Mouse (Mus musculus): Measurements from ENCODE around the gene Nelfcd.

The Nelfcd gene

DNA sequence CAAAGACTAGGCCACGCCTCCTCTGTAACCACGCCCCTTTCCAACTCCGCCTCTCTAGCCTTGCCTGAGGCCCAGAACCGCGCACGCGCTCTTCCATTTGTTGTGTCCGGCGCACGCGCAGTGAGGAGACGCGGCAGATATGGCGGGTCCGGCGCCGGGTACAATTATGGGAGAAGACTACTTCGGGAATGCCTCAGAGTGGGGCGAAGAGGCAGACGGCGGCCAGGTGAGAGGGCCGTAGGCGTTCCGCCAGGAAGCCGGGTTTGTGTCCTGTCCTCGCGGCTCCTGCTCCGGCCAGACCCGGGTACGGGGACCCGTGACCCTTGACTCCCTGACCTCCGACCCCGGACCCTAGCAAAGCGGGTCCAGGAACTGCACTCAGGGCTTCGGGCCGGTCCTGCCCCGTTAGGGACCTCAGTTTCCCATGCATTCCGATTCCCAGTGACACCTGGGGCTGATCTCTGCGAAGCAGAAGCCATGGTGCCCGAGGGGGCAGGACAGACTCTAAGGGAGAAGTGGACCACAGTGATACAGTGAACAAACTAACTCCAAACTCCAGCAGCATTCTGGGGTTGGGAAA, at the start of gene Nelfcd:
Nelfcd (plus strand) TSS at position 74 of the 580 bp plus-strand sequence.
- DNase-seq: peak; percentile 93 to 97

DNA sequence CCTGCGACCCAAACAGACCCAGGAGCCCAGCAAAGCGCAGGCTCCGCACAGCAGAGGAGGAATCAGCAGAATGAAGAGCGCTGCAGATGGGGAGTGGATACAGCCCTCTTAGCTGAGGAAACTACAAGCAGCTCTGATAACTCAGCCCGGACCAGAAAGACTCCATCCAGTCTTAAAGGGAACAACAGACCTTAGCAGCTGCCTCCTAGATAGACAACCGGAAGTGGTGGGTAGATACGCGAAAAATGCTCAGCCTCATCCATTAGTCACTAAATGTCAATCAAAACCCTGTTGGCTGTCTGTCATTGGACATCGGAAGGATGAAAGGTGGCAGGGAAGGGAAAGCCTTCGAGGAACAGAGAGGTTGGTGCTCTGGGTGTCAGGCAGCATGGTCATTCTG, 49.0 kb upstream of the Nelfcd start:
- DNase-seq: no peak

DNA sequence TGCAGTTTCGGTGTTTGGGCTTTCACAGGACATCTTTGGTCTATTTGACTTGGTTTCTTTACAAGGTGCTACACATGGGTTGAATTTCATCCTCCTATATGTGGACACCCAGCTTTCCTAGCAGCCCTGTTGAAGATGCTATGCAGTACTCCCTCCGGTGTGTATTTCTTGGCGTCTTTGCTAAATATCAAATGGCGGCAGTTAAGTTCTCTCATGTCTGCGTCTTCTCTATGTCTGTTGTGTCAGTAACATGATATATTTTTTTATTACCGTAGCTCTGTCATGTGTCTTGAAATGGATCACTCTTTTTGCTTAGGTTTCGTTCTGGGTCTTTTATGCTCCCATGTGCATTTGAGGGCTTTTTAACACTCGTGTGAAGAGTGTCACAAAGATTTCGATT, 34.6 kb upstream of the Nelfcd start:
- DNase-seq: no peak

DNA sequence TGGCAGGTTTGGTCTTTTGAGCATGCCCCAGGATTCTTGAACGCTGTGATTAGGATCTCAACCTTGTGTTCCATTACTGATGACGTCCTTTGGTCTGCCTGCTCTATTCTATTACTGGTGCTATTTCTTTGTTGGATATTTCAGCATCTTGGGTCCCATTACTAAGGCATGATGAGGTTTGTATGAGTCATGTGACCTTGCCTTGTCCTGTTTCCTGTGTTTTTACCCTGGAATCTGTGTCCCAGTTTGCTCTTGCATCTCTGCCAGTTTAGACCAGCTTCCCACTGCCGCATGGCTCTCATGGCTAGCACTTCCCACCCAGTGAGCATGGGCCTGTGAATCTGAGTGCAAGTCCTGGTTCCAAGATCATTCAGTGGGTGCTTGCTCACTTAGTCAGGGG, 23.7 kb upstream of the Nelfcd start:
- DNase-seq: no peak

DNA sequence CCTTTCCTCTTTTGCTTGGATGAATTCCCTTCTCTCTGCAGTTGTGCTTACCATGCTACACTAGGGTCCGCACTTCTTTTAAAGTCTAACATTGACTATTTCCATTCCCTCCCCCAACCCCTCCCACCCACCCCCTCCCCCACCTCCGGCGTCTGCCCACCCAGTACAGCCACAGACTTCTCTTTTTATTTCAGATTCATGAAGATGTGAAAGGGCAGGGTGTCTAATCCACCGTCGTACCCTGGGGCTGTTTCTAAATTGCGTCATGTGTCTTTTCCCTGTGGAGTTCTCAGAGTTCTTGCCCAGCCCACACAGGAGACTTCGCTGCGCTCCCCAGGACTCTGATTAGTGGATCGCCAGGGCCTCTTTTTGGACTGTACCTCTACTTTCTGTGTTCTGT, 23.1 kb upstream of the Nelfcd start:
- DNase-seq: no peak

DNA sequence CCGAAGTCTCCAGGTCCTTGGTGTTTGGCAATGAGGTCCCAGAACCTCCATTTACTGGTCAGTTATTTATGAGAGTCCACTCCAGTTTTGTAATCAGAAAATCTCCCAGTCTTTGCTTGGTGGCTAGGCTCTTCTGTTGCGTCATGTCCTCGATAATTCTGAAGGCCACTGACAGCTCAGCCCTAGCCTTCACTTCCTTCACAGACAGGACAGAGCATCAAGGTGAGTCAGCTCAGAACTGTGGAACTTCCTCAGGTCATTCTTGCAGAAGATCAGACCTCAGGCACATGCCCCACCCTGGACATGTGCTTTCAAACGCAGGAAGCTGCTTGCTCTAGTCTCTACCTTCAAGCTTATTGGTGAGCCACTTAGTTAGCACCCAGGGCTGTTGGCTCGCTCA, 22.2 kb upstream of the Nelfcd start:
- no peak for DNase-seq

DNA sequence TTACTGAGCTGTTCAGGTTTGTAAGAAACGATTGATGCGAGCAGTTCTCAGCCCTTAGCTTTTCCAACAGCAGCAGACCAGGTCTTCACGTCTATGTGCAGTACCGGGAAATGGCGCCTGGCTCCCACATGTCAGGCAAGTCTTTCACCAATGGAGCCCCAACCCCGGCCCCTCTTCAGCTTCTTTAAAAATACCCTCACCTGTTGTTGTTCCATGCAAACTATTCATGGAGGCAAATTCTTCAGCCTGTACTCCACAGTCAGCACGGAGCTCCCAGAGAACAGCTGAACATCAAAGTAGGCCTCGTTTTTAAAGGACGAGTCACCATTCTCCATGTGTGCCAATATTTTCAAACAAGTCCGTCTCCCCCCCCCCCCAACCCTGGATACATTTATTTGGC, 19.0 kb upstream of the Nelfcd start:
- no peak for DNase-seq

DNA sequence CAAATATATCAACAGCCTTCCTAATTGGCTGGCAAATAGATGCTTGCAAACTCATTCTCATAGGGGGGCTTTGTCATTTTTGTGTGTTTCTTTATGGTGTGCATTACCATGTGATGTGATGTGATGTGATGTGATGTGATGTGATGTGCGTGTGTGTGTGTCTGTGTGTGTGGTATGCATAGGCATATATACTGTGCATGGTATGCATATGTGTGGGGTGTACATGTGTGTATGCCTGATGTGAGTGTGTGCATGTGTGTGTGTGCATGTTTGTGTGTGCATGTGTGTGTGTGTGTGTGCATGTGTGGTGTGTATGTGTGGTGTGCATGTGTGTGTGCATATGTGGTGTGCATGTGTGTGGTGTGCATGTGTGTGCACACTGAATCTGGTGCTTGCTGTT, 18.5 kb upstream of the Nelfcd start:
- DNase-seq: no peak

DNA sequence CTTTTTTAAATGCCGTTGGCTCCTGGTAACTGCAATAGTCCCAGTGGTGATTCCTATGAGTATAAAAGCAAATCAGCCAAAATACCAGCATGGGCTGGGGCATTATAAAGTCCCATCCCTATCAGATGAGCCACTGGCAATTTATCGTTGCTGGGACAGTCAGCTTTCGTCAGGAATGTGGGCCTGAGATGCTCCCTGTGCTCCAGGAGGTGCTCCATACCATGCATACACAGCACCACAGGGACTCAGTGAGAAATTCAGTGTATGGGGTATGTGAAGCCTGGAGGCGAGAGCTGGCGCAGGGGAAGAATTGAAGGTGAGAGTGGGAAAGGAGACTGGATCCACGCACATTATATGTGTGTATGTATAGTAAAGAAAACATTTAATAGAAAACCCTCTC, 17.7 kb upstream of the Nelfcd start:
- DNase-seq: no peak

DNA sequence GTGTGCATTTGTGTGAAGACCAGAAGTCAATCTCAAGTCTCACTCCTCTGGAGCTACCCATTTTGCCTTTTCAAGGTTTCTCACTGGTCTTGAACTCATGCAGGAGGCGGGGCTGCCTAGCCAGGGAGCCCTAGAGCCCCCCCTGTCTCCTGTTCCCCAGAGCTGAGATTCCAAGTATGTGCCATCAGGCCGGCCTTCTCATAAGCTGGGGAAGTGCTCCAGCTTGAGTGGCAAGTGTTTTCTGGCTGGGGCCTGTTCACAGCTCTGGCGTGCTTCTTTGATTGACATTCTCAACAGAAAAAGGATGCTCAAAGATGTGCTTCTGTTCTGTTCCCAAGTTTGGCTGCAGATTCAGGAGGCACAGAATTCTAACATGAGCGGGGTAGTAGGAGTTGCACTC, 15.2 kb upstream of the Nelfcd start:
- no peak for DNase-seq

DNA sequence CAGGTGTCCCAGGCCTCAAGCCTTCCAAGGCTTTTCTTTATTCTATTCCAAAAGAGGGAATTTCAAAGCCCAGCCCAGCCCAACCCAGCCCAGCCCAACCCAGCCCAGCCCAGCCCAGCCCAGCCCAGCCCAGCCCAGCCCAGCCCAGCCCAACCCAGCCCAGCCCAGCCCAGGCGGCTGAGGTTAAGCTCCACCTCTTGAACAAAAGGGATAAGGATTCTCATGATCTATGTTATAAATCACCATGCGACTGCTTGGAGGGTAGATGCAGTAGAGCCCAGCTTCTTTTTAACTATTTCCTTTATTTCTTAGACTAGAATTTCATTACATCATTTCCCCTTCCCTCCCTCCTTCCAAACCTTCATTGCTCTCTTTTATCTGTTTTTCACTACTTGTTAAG, 5.4 kb upstream of the Nelfcd start:
- no peak for DNase-seq

DNA sequence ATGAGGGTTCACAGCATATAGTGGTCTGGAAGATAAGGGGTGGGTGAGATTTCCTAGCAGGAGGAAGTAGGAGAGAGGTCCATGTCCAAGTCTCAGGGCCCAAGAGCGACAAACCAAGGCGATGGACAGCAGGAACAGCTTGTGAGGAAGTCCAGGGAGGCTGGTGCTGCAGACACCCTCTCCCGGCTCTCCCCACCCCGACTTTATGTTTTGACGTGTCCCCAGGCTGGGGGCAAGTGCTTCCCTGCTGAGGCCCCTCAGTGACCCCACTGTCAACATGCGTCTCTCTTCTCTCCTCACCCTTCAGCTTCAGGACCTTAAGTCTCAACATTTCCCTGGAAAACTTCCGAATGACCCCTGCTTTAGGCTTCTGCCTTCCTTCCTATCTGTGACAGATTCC, 2.5 kb upstream of the Nelfcd start:
- DNase-seq: no peak

DNA sequence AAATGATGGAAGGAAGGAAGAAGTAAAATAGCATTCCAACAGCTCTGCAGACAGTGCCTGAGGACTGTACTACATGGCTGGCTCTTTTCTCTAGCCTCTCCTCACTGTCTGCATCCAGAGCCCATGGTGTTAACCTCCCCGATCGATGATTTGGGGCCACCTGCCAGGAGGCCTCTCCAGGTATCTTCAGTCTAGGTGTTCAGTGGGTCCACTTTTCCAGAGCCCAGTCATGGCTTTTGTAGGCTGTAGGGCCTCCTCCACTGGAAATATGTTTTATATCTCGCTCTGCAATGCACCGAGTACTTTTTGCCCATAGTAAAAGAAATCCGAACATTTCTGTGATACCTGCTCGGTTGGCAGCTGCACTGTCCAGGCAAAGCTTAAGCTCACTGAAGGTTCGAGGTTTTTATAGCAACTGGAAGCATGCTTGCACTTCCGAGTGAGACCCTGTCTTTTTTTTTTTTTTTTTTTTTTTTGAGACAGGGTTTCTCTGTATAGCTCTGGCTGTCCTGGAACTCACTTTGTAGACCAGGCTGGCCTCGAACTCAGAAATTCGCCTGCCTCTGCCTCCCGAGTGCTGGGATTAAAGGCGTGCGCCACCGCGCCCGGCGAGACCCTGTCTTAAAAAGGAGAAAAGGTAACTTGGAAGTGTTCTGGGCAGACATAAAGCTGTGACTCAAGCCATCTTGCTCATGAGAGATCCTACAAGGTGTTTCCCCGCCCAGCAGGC, 438 bp upstream of the Nelfcd start:
- DNase-seq: no peak

DNA sequence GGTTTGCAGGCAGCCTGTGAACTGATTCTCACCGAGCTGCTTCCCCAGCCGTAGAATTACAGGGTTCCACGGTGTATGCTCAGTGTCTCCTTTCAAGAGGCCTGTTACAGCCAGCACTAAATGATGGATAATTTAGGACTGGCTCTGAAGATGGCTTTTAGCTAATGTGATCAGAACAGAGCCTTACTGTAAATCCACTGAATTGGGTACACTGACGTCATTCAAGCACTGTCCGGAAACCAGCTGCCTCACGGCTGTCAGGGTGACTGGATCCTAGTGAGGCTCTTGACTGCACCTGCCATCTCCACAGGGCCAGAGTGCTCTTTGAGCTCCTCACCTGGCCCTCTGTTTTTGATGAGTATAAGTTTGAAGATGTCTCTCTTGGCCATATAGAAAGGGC, 5.5 kb downstream of the Nelfcd start:
- DNase-seq: no peak

DNA sequence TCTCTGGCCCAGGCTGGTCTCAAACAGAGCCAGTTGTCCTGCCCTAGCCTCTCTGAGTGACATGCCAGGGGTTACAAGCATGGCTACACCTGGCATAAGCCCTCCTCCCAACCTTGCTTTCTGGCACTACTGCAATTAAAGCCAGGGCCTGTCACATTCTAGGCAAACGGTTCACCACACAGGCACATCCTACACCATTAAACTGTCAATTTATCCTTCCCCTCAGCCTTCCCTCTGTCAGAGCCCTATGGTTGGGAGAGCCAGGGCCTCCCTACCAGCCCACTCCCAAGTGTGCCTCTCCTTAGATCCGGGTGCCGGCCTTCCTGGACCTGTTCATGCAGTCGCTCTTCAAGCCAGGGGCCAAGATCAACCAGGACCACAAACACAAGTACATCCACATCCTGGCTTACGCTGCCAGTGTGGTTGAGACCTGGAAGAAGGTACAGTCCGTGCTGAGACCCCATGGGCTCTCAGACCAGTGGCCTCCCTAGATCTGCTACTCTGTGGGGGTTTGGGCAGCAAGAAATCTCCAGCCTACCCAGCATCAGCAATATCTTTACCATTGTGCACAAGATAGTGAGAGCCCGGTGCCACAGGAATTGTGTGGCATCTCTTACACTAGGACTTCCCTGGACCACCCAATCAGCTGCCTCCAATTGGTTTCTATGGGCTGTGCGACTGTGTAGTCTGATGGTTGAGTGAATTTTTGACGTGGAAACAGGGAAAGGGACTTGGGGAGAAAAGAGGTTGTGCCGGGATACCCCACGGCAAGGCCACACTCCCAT, 8.9 kb downstream of the Nelfcd start:
- DNase-seq: no peak

DNA sequence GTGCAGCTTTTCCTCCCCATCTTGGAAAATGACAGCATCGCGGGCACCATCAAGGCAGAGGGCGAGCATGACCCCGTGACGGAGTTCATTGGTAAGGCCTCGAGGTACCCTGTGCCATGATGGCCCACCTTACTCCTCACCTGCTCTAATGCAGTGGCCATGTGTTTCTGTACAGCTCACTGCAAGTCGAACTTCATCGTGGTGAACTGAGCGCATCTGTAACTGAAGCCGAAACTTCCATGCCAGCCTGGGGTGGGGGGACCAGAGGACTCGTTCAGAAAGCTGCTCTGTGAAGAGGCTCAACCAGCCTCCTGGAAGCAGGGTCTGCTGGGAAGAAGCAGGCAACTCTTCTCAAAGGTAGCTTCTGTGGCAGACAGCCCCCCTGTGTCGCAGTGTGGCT, 11.3 kb downstream of the Nelfcd start:
- no peak for DNase-seq

DNA sequence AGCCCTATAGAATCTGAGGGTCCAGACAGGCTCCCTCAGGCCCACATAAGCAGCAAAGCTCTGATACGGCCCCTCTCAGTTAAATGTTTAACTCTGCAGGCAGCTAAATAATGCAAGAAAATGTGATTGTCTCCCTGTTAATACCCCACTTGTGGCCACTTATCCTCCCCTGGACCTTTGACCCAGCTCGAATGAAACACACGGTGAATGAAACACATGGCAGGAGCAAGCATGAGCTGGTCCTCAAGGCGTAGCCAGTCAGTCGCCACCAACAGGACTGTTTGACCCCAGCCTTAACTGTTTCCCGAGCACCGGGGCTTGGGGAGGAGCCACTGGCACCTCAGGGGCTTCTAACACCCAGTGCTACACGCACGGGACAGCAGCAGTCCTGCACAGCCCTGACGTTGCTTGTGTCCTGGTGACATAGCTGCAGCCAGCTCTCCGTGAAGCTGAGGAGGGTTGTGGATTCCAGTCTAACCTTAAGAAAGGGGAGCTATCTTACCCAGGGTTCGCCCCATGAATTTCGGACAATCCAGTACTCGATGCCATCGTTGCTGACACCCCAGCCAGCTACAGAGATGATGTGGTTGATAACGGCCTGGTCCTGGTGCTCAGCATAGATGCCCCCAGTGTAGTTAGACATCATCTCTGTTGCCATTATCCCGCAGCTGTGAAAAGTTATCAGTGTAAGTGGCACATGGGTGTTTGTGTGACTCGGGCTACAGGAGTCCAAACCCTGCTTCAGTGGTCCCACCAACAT, 12.7 kb downstream of the Nelfcd start:
- DNase-seq: peak; percentile 25 to 53

DNA sequence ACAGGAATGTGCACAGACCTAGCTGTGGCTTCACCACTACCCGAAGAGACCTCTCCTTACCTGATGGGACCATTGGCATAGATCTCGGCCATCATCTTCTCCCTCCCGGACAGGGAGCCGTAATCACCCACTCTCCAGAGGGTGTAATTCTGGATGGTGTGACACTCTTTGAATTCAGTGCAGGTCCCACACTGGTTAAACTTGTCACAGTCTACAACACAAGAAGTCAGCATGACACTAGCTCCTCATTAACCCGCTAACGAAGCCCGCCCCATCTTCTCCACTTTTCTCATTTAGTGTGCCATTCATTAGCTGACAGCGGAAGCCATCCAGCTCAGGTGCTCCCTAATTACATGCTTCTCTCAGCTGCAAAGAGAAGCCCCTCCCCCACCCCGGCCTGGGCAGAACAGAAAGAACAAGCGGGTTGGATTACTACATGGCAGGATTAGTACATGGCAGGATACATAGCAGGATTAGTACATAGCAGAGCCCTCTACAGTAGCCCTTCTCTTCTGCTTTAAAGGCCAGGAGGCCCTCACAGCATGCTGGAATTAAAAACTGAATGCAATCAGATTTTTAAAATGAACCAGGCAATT, 13.5 kb downstream of the Nelfcd start:
- DNase-seq: no peak

DNA sequence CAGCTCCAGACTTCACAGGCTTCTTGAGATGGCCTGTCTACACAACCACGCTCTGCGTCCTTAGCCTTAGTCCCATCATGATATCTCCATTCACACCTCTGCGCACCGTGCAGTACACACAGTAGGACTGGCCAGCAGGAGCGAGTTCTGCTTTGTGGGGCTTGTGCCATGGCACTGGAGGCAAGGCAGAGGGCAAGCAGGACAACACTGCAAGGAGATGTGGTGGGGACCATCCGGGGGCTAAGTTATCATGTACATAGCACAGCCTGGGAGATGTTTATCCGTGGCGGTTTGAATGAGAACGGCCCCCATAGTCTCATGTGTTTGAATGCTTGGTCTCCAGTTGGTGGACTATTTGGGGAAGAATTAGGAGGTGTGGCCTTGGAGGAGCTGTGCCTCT, 19.3 kb downstream of the Nelfcd start:
- no peak for DNase-seq

DNA sequence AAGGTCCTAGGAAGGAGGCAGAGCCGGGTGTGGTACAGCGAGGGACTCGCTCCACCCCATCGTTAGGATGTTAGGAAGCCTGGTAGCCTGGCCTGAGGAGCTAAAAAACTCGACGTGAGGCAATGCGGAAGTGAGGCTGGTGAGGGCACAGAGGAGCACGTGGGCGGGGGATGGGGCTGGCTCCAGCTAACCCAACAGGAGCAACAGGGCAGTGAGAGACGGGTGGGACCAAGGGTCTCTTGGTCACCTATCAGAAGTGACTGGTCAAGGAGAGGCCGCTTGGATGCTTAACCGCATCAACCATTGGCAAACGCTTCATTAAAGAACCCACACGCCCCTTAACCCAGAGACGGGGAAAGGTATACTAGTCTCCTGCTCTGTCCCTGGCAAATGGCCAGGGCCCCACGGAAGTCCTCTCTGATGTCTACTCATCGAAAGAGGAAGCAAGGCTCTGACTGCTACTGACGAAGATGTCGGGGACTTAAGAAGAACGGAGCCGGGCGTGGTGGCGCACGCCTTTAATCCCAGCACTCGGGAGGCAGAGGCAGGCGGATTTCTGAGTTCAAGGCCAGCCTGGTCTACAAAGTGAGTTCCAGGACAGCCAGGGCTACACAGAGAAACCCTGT, 20.6 kb downstream of the Nelfcd start:
- DNase-seq: no peak

DNA sequence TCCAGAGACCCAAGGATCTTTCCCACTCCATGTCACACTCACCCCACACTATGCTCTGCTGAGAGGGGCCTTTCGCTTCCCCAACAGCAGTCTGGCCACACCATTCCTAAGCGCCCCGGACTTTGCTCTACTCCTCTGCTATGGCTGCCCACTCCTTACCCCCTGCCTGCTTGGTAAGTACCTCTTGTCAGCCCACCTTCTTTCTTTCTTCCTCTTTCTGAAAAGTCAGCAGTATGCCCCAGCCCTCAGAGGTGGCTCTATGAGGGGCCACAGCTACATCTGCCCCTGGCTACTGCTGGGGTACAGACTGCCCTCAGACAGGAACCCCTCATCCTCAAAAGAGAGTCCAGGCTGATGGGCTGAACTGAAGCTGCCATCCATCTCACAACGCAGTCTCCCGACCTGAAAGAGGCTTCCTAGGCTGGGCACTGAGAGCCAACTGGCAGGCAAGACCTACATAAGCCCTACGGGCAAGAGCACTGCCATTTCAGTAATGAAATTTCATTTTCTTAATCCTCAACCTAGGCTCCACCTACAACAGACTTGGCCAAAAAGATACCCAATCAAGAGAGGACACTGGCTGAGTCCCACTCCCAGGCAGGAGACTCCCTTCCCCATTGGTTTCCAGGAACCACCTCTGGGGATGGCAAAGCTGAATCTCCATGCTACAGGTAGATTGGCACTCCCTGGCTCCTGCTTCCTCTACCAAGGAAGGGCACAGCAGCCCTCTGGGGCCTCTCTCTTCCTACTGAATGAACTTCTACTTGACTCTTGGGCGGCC, 21.5 kb downstream of the Nelfcd start:
- DNase-seq: no peak

DNA sequence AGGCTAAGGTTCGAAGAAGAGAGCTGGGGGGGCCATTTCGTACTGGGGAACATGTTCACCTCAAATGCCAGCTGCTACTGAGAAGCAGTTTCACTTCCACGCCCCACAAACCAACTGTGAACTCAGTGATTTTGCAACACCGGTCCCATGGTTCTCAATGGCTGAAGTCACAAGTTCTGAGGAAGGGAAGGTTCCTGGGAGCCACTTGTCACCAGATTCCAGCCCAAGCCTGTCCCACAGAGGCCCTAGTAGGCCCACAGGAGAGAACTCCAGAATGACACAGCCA, 22.0 kb downstream of the Nelfcd start:
- DNase-seq: no peak
